11 mouse cellular contexts compared by ENCODE assay signal in the genomic region with DNA sequence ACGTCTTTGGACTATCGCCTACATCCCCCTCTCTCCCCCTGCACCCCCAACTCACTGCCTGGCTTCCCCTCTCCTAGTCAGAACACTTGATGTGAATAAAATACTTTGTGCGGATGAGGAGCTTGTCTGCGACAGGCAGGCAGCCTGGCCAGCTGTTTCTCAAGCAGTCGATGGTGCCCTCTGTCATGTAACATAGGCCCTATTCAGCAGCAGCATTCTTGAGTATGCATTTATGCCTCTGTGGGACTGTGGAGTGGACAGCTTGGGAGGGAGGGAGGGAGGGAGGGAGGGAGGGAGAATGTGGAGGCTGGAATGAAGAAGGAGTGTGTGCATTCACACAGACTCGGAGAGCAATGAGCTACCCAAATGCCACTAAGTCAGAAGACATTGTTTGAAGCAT.
DNase-seq lines count a peak whose midpoint lies in the region; ATAC-seq lines count a peak whose summit lies in the region.
"Had no signal": no experiment of that assay in that cellular context is flagged by ENCODE, and none has a peak within 500 bp of the region (broad histone marks: within the 10 kb centered on the region; RNA-seq: fewer than 3 reads in every experiment).

No protein-coding gene starts in this region.

- H3K27ac ChIP-seq in heart, embryonic 11.5 days (ENCODE audit: low read depth, low read length), result peak overlapping the region; percentile 86
- H3K27ac ChIP-seq in neural tube, embryonic 11.5 days (ENCODE audit: low read depth, low read length), result no peak overlapping the region
- peak overlapping the region; percentile 47; the same call in 1 of the 2 replicates for H3K27ac ChIP-seq in limb, embryonic 11.5 days (replicated peaks; ENCODE audit: low read depth, low read length)
- peak overlapping the region; percentile 91 for H3K27ac ChIP-seq in stomach, embryonic 15.5 days

- WGBS in heart, embryonic 11.5 days (ENCODE audit: insufficient replicate concordance), result 25% methylated on average over 6 of the region's 6 CpGs
- 21% methylated on average over 6 of the region's 6 CpGs for WGBS in neural tube, embryonic 11.5 days
- 42% methylated on average over 6 of the region's 6 CpGs for WGBS in limb, embryonic 11.5 days
- 17% methylated on average over 6 of the region's 6 CpGs for WGBS in stomach, embryonic 15.5 days

- ATAC-seq in heart, embryonic 11.5 days (replicated peaks; ENCODE audit: insufficient number of reproducible peaks, low FRiP score, low TSS enrichment), result no peak
- no peak for ATAC-seq in neural tube, embryonic 11.5 days (ENCODE audit: insufficient read depth, low FRiP score, low TSS enrichment)
- no peak for ATAC-seq in limb, embryonic 11.5 days (ENCODE audit: insufficient number of reproducible peaks, low FRiP score, low TSS enrichment, low read depth)
- ATAC-seq in stomach, embryonic 15.5 days (ENCODE audit: insufficient read depth, low FRiP score, low read depth), result peak; percentile 38; the same call in 1 of the 2 replicates

- H3K9me3 ChIP-seq in heart, embryonic 11.5 days (replicated peaks; ENCODE audit: control insufficient read depth, low read length), result no peaks in the 10 kb centered on the region
- no peaks in the 10 kb centered on the region for H3K9me3 ChIP-seq in neural tube, embryonic 11.5 days (ENCODE audit: control insufficient read depth, low read length)
- no peaks in the 10 kb centered on the region for H3K9me3 ChIP-seq in limb, embryonic 11.5 days (ENCODE audit: control insufficient read depth, low read length)
- H3K9me3 ChIP-seq in stomach, embryonic 15.5 days, result no peaks in the 10 kb centered on the region

- no peak overlapping the region for H3K4me3 ChIP-seq in heart, embryonic 11.5 days (ENCODE audit: low read depth, low read length)
- H3K4me3 ChIP-seq in neural tube, embryonic 11.5 days (ENCODE audit: low read depth, low read length), result no peak overlapping the region
- no peak overlapping the region for H3K4me3 ChIP-seq in limb, embryonic 11.5 days (ENCODE audit: low read depth, low read length)
- H3K4me3 ChIP-seq in stomach, embryonic 15.5 days (replicated peaks), result no peak overlapping the region

- DNase-seq in heart, adult 9 months (ENCODE audit: low spot score in 2 of 2), result no peak
- DNase-seq in neural tube, embryonic 11.5 days (ENCODE audit: low spot score), result peak; percentile 24
- DNase-seq in neural tube, embryonic 10.5 days (ENCODE audit: extremely low spot score, low spot score), result no peak
- no peak for DNase-seq in limb, embryonic 11.5 days (ENCODE audit: low spot score)
- DNase-seq in gastrocnemius, postnatal 25 days, result no peak
- no peak for DNase-seq in urinary bladder, adult 2 months (ENCODE audit: low spot score)
- DNase-seq: adrenal gland, postnatal 14 days; right cerebral cortex, postnatal 25 days had no signal

- H3K9ac ChIP-seq in heart, embryonic 11.5 days (ENCODE audit: low read depth, low read length), result peak overlapping the region; percentile 43
- H3K9ac ChIP-seq in neural tube, embryonic 11.5 days (ENCODE audit: low read length), result no peak overlapping the region
- H3K9ac ChIP-seq in limb, embryonic 11.5 days (ENCODE audit: low read length), result no peak overlapping the region
- no peak overlapping the region for H3K9ac ChIP-seq in stomach, embryonic 15.5 days

- H3K4me2 ChIP-seq in heart, embryonic 11.5 days, result peak overlapping the region; percentile 24; the same call in 1 of the 2 replicates
- no peak overlapping the region for H3K4me2 ChIP-seq in neural tube, embryonic 11.5 days (ENCODE audit: low read depth)
- 0 out of 2 replicates have a peak overlapping the region, but pooled peaks have one; percentile 10 for H3K4me2 ChIP-seq in limb, embryonic 11.5 days (ENCODE audit: low read depth, severe bottlenecking)
- no peak overlapping the region for H3K4me2 ChIP-seq in stomach, embryonic 15.5 days

- no peaks in the 10 kb centered on the region for H3K36me3 ChIP-seq in heart, embryonic 11.5 days (ENCODE audit: control insufficient read depth, insufficient read depth, low read length)
- no peaks in the 10 kb centered on the region for H3K36me3 ChIP-seq in neural tube, embryonic 11.5 days (ENCODE audit: control insufficient read depth, insufficient read depth, low read length)
- 0 out of 2 replicates have a peak, but pooled peaks cover 2% of the 10 kb centered on the region for H3K36me3 ChIP-seq in limb, embryonic 11.5 days (ENCODE audit: control insufficient read depth, insufficient read depth, low read length)
- no peaks in the 10 kb centered on the region for H3K36me3 ChIP-seq in stomach, embryonic 15.5 days

- H3K27me3 ChIP-seq in heart, embryonic 11.5 days (ENCODE audit: control insufficient read depth, insufficient read depth, low read length), result no peaks in the 10 kb centered on the region
- H3K27me3 ChIP-seq in neural tube, embryonic 11.5 days (ENCODE audit: control insufficient read depth, insufficient read depth, low read length), result no peaks in the 10 kb centered on the region
- H3K27me3 ChIP-seq in limb, embryonic 11.5 days (ENCODE audit: control insufficient read depth, insufficient read depth, low read length), result no peaks in the 10 kb centered on the region
- H3K27me3 ChIP-seq in stomach, embryonic 15.5 days (replicated peaks), result no peaks in the 10 kb centered on the region
- H3K27me3 ChIP-seq: CH12.LX had no signal

- peaks cover 77% of the 10 kb centered on the region for H3K4me1 ChIP-seq in heart, embryonic 11.5 days (ENCODE audit: control insufficient read depth, insufficient read depth, low read length)
- H3K4me1 ChIP-seq in neural tube, embryonic 11.5 days (ENCODE audit: control insufficient read depth, insufficient read depth, low read length), result peaks cover 7% of the 10 kb centered on the region; the same call in 1 of the 2 replicates
- H3K4me1 ChIP-seq in limb, embryonic 11.5 days (ENCODE audit: control insufficient read depth, insufficient read depth, low read length), result peaks cover 23% of the 10 kb centered on the region
- peaks cover 75% of the 10 kb centered on the region for H3K4me1 ChIP-seq in stomach, embryonic 15.5 days

Comparison
In these comparisons a context has a peak if more than half of its experiments do, and no peak if none do; other contexts are left out.
1. H3K4me2 ChIP-seq: peak in heart, embryonic 11.5 days (single experiment) and limb, embryonic 11.5 days (single experiment); none in neural tube, embryonic 11.5 days (single experiment) and stomach, embryonic 15.5 days (single experiment).